Mouse (Mus musculus) brown adipose tissue, adult 24 weeks (tissue): Measurements from ENCODE around the gene Gm17657. TPM values are rescaled to one million over a fixed set of nuclear protein-coding genes. Genes with fewer than 3 reads are reported as not detected.

Experiments used
- H3K27ac ChIP-seq: fragments of 200-500 bp; replicated peaks from 2 replicates; pipeline ENCODE4 v1.5.1; 2012; ENCODE audit warnings: low read depth, mild to moderate bottlenecking, low read length
- H3K4me1 ChIP-seq: fragments of 200-500 bp; 2 replicates; pipeline ENCODE4 v1.6.1; 2012; ENCODE audit warnings: low read length, mixed read lengths; ENCODE audit not compliant: control insufficient read depth, insufficient read depth, insufficient read length
- H3K4me3 ChIP-seq: fragments of 200-500 bp; 2 replicates; pipeline ENCODE4 v1.5.1; 2012; ENCODE audit warnings: low read depth, mild to moderate bottlenecking, low read length, moderate library complexity; ENCODE audit not compliant: insufficient read depth
- polyA plus RNA-seq: library from polyadenylated mRNA; stranded (reverse); fragments of >200 nt; gene quantifications from 2 replicates; pipeline ENCODE4 v1.2.4, GENCODE M21; 2012; ENCODE audit not compliant: missing spikeins, insufficient read depth, insufficient read length

Gene Gm17657
- not detected in 2 replicates for polyA plus RNA-seq

GRCm38 (mm10) chr17:29549543-29550428 is at the start of gene Gm17657, which contains the start of gene Tbc1d22b:
Gene Gm17657, minus strand, starts transcription at chr17:29549638.
Gene Tbc1d22b, plus strand, starts transcription at chr17:29549785.
- H3K27ac ChIP-seq, result peak within 1 kb of the TSS; percentile 7; the same call in 1 of the 2 replicates
- peaks cover 3% of the 10 kb centered on the region; the same call in 1 of the 2 replicates for H3K4me1 ChIP-seq
- peak within 1 kb of the TSS; percentile 90 for H3K4me3 ChIP-seq

GRCm38 (mm10) chr17:29599051-29599450 is 49.6 kb upstream of the Gm17657 start:
- H3K27ac ChIP-seq, result no peak overlapping the region
- no peak overlapping the region for H3K4me3 ChIP-seq
- no peaks in the 10 kb centered on the region for H3K4me1 ChIP-seq

GRCm38 (mm10) chr17:29596771-29597132 is 47.3 kb upstream of the Gm17657 start:
- Histone ChIP-seq H3K4me1 (no peaks in the 10 kb centered on the region), H3K27ac (no peak overlapping the region), H3K4me3 (no peak overlapping the region)

- no peak overlapping the region for H3K27ac ChIP-seq
- H3K4me3 ChIP-seq, result no peak overlapping the region
- no peaks in the 10 kb centered on the region for H3K4me1 ChIP-seq
These were observed 46.7 kb upstream of the Gm17657 start for GRCm38 (mm10) chr17:29595891-29596770.

- Histone ChIP-seq H3K4me1 (no peaks in the 10 kb centered on the region), H3K27ac (no peak overlapping the region), H3K4me3 (no peak overlapping the region)
These were observed 39.9 kb upstream of the Gm17657 start for GRCm38 (mm10) chr17:29589221-29589898.

GRCm38 (mm10) chr17:29586921-29587320 is 37.5 kb upstream of the Gm17657 start:
- H3K4me3 ChIP-seq, result no peak overlapping the region
- H3K27ac ChIP-seq, result no peak overlapping the region
- H3K4me1 ChIP-seq, result no peaks in the 10 kb centered on the region

GRCm38 (mm10) chr17:29585446-29585845 is 36.0 kb upstream of the Gm17657 start:
- no peak overlapping the region for H3K4me3 ChIP-seq
- no peak overlapping the region for H3K27ac ChIP-seq
- no peaks in the 10 kb centered on the region for H3K4me1 ChIP-seq

- Histone ChIP-seq H3K27ac (no peak overlapping the region), H3K4me1 (no peaks in the 10 kb centered on the region), H3K4me3 (no peak overlapping the region)
These were observed 35.3 kb upstream of the Gm17657 start for GRCm38 (mm10) chr17:29584737-29585136.

GRCm38 (mm10) chr17:29584306-29584705 is 34.9 kb upstream of the Gm17657 start:
- Histone ChIP-seq H3K4me3 (no peak overlapping the region), H3K27ac (no peak overlapping the region), H3K4me1 (no peaks in the 10 kb centered on the region)

- Histone ChIP-seq H3K27ac (no peak overlapping the region), H3K4me1 (no peaks in the 10 kb centered on the region), H3K4me3 (no peak overlapping the region)
These were observed 34.1 kb upstream of the Gm17657 start for GRCm38 (mm10) chr17:29583569-29583968.

GRCm38 (mm10) chr17:29579579-29580126 is 30.2 kb upstream of the Gm17657 start:
- no peak overlapping the region for H3K27ac ChIP-seq
- no peaks in the 10 kb centered on the region for H3K4me1 ChIP-seq
- no peak overlapping the region for H3K4me3 ChIP-seq

- Histone ChIP-seq H3K27ac (no peak overlapping the region), H3K4me1 (no peaks in the 10 kb centered on the region), H3K4me3 (no peak overlapping the region)
These were observed 20.4 kb upstream of the Gm17657 start for GRCm38 (mm10) chr17:29569831-29570230.

- no peak overlapping the region for H3K27ac ChIP-seq
- H3K4me1 ChIP-seq, result no peaks in the 10 kb centered on the region
- no peak overlapping the region for H3K4me3 ChIP-seq
These were observed 19.0 kb upstream of the Gm17657 start for GRCm38 (mm10) chr17:29568435-29568834.

GRCm38 (mm10) chr17:29565521-29565920 is 16.1 kb upstream of the Gm17657 start:
- Histone ChIP-seq H3K4me3 (no peak overlapping the region), H3K4me1 (no peaks in the 10 kb centered on the region), H3K27ac (no peak overlapping the region)
